Mouse (Mus musculus): ENCODE measurements around the gene Pdx1.
A peak's percentile ranks its signal among the peaks of the same experiment; 100 is the strongest.

DNA sequence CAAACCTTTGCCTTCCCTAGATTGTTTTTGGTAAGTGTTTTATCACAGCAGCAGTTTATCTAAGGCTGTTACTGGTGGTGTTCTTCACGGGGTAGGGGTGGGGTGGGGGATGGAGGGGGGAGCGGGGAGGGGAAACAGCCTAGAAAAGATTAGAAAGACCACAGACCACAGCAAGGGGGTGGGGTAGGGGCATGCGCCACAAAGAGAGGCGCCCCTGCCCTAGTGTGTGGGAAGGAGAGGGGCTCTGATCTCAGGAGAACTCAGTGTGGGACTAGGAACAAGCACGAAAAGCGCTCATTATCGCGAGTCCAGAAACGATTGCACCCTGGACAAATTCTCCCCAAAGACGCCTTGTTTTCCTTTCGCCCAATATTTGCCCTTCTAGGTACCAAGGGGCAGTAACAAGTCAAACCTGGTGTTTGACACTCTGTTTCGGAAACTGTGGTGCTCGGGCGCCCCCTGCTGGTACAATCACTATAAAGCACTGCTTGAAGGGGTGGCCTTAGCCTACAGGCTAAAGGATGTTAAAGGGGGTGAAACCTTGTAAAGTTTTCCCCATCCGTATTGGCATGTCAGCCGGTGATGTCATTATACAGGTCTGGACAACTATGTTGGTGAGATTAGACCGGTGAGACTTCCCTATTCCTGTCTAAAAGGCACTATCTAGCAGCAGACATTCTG, 53.6 kb downstream of the Pdx1 start:
- TF ChIP-seq CTCF (IDR thresholded peaks at IDR 0.05; ENCODE audit: borderline replicate concordance, control insufficient read depth, extremely low read depth, insufficient read depth, low read length, poor library complexity) (peak; percentile 42; the same call in 1 of the 2 replicates), POLR2A (IDR thresholded peaks at IDR 0.05; ENCODE audit: control insufficient read depth, extremely low read depth, insufficient read depth, low read length, poor library complexity) (no peak)
